Mouse (Mus musculus) testis, postnatal 14 days (tissue): ENCODE measurements around the gene Mcl1.

ENCODE experiments used
- DNase-seq: peaks from one replicate; pipeline ENCODE4 v3.0.0; 2021; ENCODE audit warnings: low spot score

Mcl1 gene

GRCm38 (mm10) chr3:95709044-95709443, 50.5 kb downstream of the Mcl1 start:
- DNase-seq, result no peak

- no peak for DNase-seq
These were observed 51.4 kb downstream of the Mcl1 start for GRCm38 (mm10) chr3:95709967-95710366.
